Mouse (Mus musculus): ENCODE measurements at regions not wholly inside any gene's neighbourhood (a gene's known extent, or its start where the extent isn't known, plus 50 kb on each side); places are given as distances from the start of the nearest gene placed in this dataset.

- TF ChIP-seq CTCF (IDR thresholded peaks at IDR 0.05; ENCODE audit: low read depth): no peak
- no peak for TF ChIP-seq EP300 (optimal IDR thresholded peaks at IDR 0.05)
These were observed 134.5 kb downstream of the Zfp281 start for GRCm38 (mm10) chr1:136759164-136759563.

All from stomach, postnatal 0 days (tissue).